Mouse (Mus musculus) kidney, adult 2 months (tissue): Measurements from ENCODE around the gene Krtcap3. TPM values are rescaled to one million over a fixed set of nuclear protein-coding genes. Genes with fewer than 3 reads are reported as not detected.

Source experiments
- DNase-seq: peaks from one replicate; pipeline ENCODE4 v3.0.0; 2021
- H3K27ac ChIP-seq: fragments of 200-500 bp; 2 replicates; pipeline ENCODE4 v1.5.1; 2012; ENCODE audit warnings: low read depth, low read length, control low read depth, inconsistent platforms; ENCODE audit not compliant: insufficient read depth
- H3K27me3 ChIP-seq: fragments of 200-500 bp; replicated peaks from 2 replicates; pipeline ENCODE4 v1.6.1; 2012; ENCODE audit warnings: mild to moderate bottlenecking, moderate library complexity, low read length, inconsistent platforms; ENCODE audit not compliant: control insufficient read depth, insufficient read depth
- H3K36me3 ChIP-seq: fragments of 200-500 bp; 2 replicates; pipeline ENCODE4 v1.6.1; 2012; ENCODE audit warnings: mild to moderate bottlenecking, moderate library complexity, low read length, inconsistent platforms; ENCODE audit not compliant: control insufficient read depth, insufficient read depth
- H3K4me1 ChIP-seq: fragments of 200-500 bp; 2 replicates; pipeline ENCODE4 v1.6.1; 2011; ENCODE audit warnings: low read length; ENCODE audit not compliant: control insufficient read depth, insufficient read depth
- H3K4me3 ChIP-seq: fragments of 200-500 bp; 2 replicates; pipeline ENCODE4 v1.5.1; 2011; ENCODE audit warnings: mild to moderate bottlenecking, low read depth, low read length, control low read depth; ENCODE audit not compliant: insufficient read depth
- CTCF ChIP-seq: fragments of 200-500 bp; conservative IDR thresholded peaks from 2 replicates; pipeline ENCODE4 v1.5.1; 2011; ENCODE audit warnings: low read depth, mild to moderate bottlenecking, control low read depth, low read length, moderate library complexity, mixed read lengths; ENCODE audit not compliant: insufficient read depth, insufficient read length
- POLR2A ChIP-seq: fragments of 200-500 bp; IDR thresholded peaks from one replicate; pipeline ENCODE4 v1.6.1; 2011; ENCODE audit warnings: low read depth, low read length, control low read depth
- WGBS: fragments of 180-500 bp; shearing (Covaris S2); methylation state at CpG from one replicate; pipeline ENCODE4 v1.1.7; 2018; 5-methylcytosine and 5-hydroxymethylcytosine counted together
- polyA plus RNA-seq: library from polyadenylated mRNA; depleted of rRNA; stranded (reverse); fragments of >200 nt; gene quantifications from 2 replicates; pipeline ENCODE4 v1.2.3, GENCODE M21; 2012; rRNA removed

Gene Krtcap3
- polyA plus RNA-seq, 1 experiment, result 19.7 TPM

GRCm38 (mm10) chr5:31294964-31295605 is 43.6 kb downstream of the Krtcap3 start:
- H3K27me3 ChIP-seq, result no peaks in the 10 kb centered on the region
- 12% methylated on average over 29 of the region's 29 CpGs for WGBS
- H3K4me1 ChIP-seq, result no peaks in the 10 kb centered on the region; the same call in 1 of the 2 replicates
- H3K27ac ChIP-seq, result no peak overlapping the region
- no peaks in the 10 kb centered on the region for H3K36me3 ChIP-seq
- TF ChIP-seq CTCF (no peak), POLR2A (no peak)
- H3K4me3 ChIP-seq, result peak overlapping the region; percentile 51
- no peak for DNase-seq

- no peak for TF ChIP-seq CTCF
- no peak for TF ChIP-seq POLR2A
- WGBS, result under 1% methylated on average over 46 of the region's 46 CpGs
- peak within 1 kb of the TSS; percentile 51 for H3K4me3 ChIP-seq
- peak; percentile 13 for DNase-seq
- no peaks in the 10 kb centered on the region for H3K27me3 ChIP-seq
- H3K36me3 ChIP-seq, result no peaks in the 10 kb centered on the region
- no peak within 1 kb of the TSS for H3K27ac ChIP-seq
- no peaks in the 10 kb centered on the region; the same call in 1 of the 2 replicates for H3K4me1 ChIP-seq
Observed at GRCm38 (mm10) chr5:31295606-31296141, 44.2 kb downstream of the Krtcap3 start, which contains the start of gene Fndc4. Gene Fndc4 (minus strand): TSS chr5:31296080.

- Histone ChIP-seq H3K27ac (no peak within 1 kb of the TSS), H3K4me3 (no peak within 1 kb of the TSS), H3K4me1 (no peaks in the 10 kb centered on the region), H3K27me3 (no peaks in the 10 kb centered on the region), H3K36me3 (no peaks in the 10 kb centered on the region)
- no peak for TF ChIP-seq POLR2A
- TF ChIP-seq CTCF, result no peak
- WGBS, result 80% methylated on average over 13 of the region's 13 CpGs
- no peak for DNase-seq
Observed at GRCm38 (mm10) chr5:31297047-31297757, 45.7 kb downstream of the Krtcap3 start, which contains the start of gene Gckr. Gene Gckr (plus strand): TSS chr5:31297443.

- H3K27me3 ChIP-seq, result no peaks in the 10 kb centered on the region
- WGBS, result 58% methylated on average over 3 of the region's 3 CpGs
- no peak overlapping the region for H3K4me3 ChIP-seq
- no peak overlapping the region for H3K27ac ChIP-seq
- H3K36me3 ChIP-seq, result no peaks in the 10 kb centered on the region
- peak; percentile 50 for DNase-seq
- TF ChIP-seq POLR2A (no peak), CTCF (no peak)
- H3K4me1 ChIP-seq, result no peaks in the 10 kb centered on the region
Observed at GRCm38 (mm10) chr5:31297981-31298380, 46.5 kb downstream of the Krtcap3 start.

GRCm38 (mm10) chr5:31298486-31298885 is 47.0 kb downstream of the Krtcap3 start:
- H3K27me3 ChIP-seq, result no peaks in the 10 kb centered on the region
- no peaks in the 10 kb centered on the region for H3K36me3 ChIP-seq
- TF ChIP-seq POLR2A (no peak), CTCF (no peak)
- H3K4me3 ChIP-seq, result no peak overlapping the region
- H3K4me1 ChIP-seq, result no peaks in the 10 kb centered on the region
- no peak for DNase-seq
- no peak overlapping the region for H3K27ac ChIP-seq
- 54% methylated on average over 2 of the region's 2 CpGs for WGBS

GRCm38 (mm10) chr5:31301866-31302265 is 50.4 kb downstream of the Krtcap3 start:
- no peak for DNase-seq
- Histone ChIP-seq H3K27ac (no peak overlapping the region), H3K36me3 (no peaks in the 10 kb centered on the region), H3K27me3 (no peaks in the 10 kb centered on the region), H3K4me1 (no peaks in the 10 kb centered on the region), H3K4me3 (no peak overlapping the region)
- WGBS, result 63% methylated on average over 8 of the region's 8 CpGs
- TF ChIP-seq POLR2A (no peak), CTCF (no peak)

Other genes starting within 250 kb of the Krtcap3 start
- 295 and 320 TPM in 2 replicates for gene Atraid, start 203.4 kb upstream of the Krtcap3 start, polyA plus RNA-seq
- 81.5 and 121 TPM in 2 replicates for gene Slc5a6, start 202.8 kb upstream of the Krtcap3 start, polyA plus RNA-seq
- 12.4 and 14.2 TPM in 2 replicates for gene Cad, start 196.9 kb upstream of the Krtcap3 start, polyA plus RNA-seq
- gene Dnajc5g, start 145.4 kb upstream of the Krtcap3 start, polyA plus RNA-seq, result not detected in 2 replicates
- gene Slc30a3, start 143.5 kb upstream of the Krtcap3 start, polyA plus RNA-seq, result 0.14 and 0.24 TPM in 2 replicates
- 0.05 and 3.9 TPM in 2 replicates for gene Trim54, start 135.0 kb upstream of the Krtcap3 start, polyA plus RNA-seq
- not detected in 2 replicates for gene Ucn, start 112.9 kb upstream of the Krtcap3 start, polyA plus RNA-seq
- gene Mpv17, start 97.4 kb upstream of the Krtcap3 start, polyA plus RNA-seq, result 212 and 233 TPM in 2 replicates
- gene Gm29609, start 71.8 kb upstream of the Krtcap3 start, polyA plus RNA-seq, result 1.6 and 2.1 TPM in 2 replicates
- gene Gtf3c2, start 71.5 kb upstream of the Krtcap3 start, polyA plus RNA-seq, result 47.8 and 49.2 TPM in 2 replicates
- 94.1 and 95.5 TPM in 2 replicates for gene Snx17, start 58.5 kb upstream of the Krtcap3 start, polyA plus RNA-seq
- gene Eif2b4, start 58.3 kb upstream of the Krtcap3 start, polyA plus RNA-seq, result 54.1 and 61.0 TPM in 2 replicates
- gene Zfp513, start 49.4 kb upstream of the Krtcap3 start, polyA plus RNA-seq, result 22.9 and 29.8 TPM in 2 replicates
- 41.1 and 43.2 TPM in 2 replicates for gene Ppm1g, start 31.0 kb upstream of the Krtcap3 start, polyA plus RNA-seq
- 126 and 130 TPM in 2 replicates for gene Nrbp1, start 10.8 kb upstream of the Krtcap3 start, polyA plus RNA-seq
- 0.45 and 0.96 TPM in 2 replicates for gene Gm9970, start 10.5 kb upstream of the Krtcap3 start, polyA plus RNA-seq
- 33.2 and 34.2 TPM in 2 replicates for gene Ift172, start 39.4 kb downstream of the Krtcap3 start, polyA plus RNA-seq
- 8.8 and 14.0 TPM in 2 replicates for gene Fndc4, start 44.4 kb downstream of the Krtcap3 start, polyA plus RNA-seq
- gene Gckr, start 45.8 kb downstream of the Krtcap3 start, polyA plus RNA-seq, result 0.09 and 0.38 TPM in 2 replicates
- gene Zfp512, start 200.7 kb downstream of the Krtcap3 start, polyA plus RNA-seq, result 7.9 and 9.9 TPM in 2 replicates
- not detected in 2 replicates for gene 4930548H24Rik, start 234.0 kb downstream of the Krtcap3 start, polyA plus RNA-seq
- 8.3 and 11.6 TPM in 2 replicates for gene Gpn1, start 243.1 kb downstream of the Krtcap3 start, polyA plus RNA-seq